Mouse (Mus musculus): ENCODE measurements at regions not wholly inside any gene's neighbourhood (a gene's known extent, or its start where the extent isn't known, plus 50 kb on each side); places are given as distances from the start of the nearest gene placed in this dataset.

DNA sequence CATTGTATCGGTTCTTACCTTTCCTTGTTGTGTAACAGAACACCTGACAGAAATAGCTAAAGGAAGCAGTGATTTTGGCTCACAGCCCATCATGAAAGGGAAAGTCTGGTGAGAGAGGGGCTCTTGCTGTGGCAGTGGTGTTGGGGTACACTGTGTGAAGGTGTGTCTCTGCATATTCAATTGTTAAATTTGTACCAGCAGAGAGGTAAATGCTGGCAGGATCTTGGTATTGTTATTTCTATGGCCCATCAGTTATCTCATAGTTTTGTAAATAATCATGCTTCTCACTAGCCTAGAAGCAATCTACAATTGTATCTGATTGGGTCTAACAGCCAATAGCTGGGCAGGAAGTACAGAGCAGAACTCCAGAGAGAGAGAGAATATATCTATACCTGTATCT lies 95.7 kb downstream of the Mfap3l start:
- WGBS = 80% methylated on average over 1 of the region's 1 CpGs
- no peak overlapping the region for H3K4me3 ChIP-seq (ENCODE audit: insufficient read depth, low read depth, low read length)
- TF ChIP-seq CTCF (IDR thresholded peaks at IDR 0.05; ENCODE audit: low read depth, low read length) = no peak
- no peak for TF ChIP-seq POLR2A (IDR thresholded peaks at IDR 0.05; ENCODE audit: extremely low read depth, insufficient read depth, low read length)
- no peaks in the 10 kb centered on the region for H3K36me3 ChIP-seq (ENCODE audit: control insufficient read depth, insufficient read depth, low read length)
- H3K27ac ChIP-seq (replicated peaks; ENCODE audit: insufficient read depth, low read depth, low read length) = no peak overlapping the region
- DNase-seq (ENCODE audit: extremely low read depth, low read depth, low spot score) = no peak
- H3K79me2 ChIP-seq (ENCODE audit: control insufficient read depth, insufficient read depth, low read length) = no peaks in the 10 kb centered on the region
- H3K27me3 ChIP-seq (ENCODE audit: control insufficient read depth, insufficient read depth, low read length) = no peaks in the 10 kb centered on the region
- no peaks in the 10 kb centered on the region for H3K4me1 ChIP-seq (ENCODE audit: control insufficient read depth, insufficient read depth, low read length)
- H3K9ac ChIP-seq (ENCODE audit: low read depth, low read length) = no peak overlapping the region

DNA sequence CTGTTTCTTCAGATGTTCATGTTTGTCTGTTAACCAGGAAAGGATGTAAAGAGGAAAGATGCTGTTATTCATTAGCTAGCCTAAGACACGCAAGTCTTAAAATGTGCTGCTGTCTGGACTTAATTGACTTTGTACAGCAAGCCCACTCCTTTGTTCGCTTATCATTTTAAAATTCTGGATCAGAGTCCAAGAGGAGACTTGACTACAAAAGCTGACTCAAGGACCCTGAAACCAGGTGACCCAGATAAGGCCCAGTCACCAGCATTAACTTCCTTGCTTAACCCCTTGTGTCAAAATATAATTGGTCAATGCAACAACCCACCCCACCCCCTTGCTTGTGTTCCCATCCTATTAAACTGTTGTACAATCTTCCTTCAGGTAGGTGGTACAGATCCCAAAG lies 99.9 kb downstream of the Mfap3l start:
- no peaks in the 10 kb centered on the region for H3K4me1 ChIP-seq (ENCODE audit: control insufficient read depth, insufficient read depth, low read length)
- H3K79me2 ChIP-seq (ENCODE audit: control insufficient read depth, insufficient read depth, low read length) = no peaks in the 10 kb centered on the region
- no peak overlapping the region for H3K4me3 ChIP-seq (ENCODE audit: insufficient read depth, low read depth, low read length)
- H3K27me3 ChIP-seq (ENCODE audit: control insufficient read depth, insufficient read depth, low read length) = no peaks in the 10 kb centered on the region
- WGBS = 90% methylated on average over 2 of the region's 2 CpGs
- no peaks in the 10 kb centered on the region for H3K36me3 ChIP-seq (ENCODE audit: control insufficient read depth, insufficient read depth, low read length)
- H3K27ac ChIP-seq (replicated peaks; ENCODE audit: insufficient read depth, low read depth, low read length) = no peak overlapping the region
- no peak for TF ChIP-seq POLR2A (IDR thresholded peaks at IDR 0.05; ENCODE audit: extremely low read depth, insufficient read depth, low read length)
- TF ChIP-seq CTCF (IDR thresholded peaks at IDR 0.05; ENCODE audit: low read depth, low read length) = no peak
- DNase-seq (ENCODE audit: extremely low read depth, low read depth, low spot score) = no peak
- no peak overlapping the region for H3K9ac ChIP-seq (ENCODE audit: low read depth, low read length)

DNA sequence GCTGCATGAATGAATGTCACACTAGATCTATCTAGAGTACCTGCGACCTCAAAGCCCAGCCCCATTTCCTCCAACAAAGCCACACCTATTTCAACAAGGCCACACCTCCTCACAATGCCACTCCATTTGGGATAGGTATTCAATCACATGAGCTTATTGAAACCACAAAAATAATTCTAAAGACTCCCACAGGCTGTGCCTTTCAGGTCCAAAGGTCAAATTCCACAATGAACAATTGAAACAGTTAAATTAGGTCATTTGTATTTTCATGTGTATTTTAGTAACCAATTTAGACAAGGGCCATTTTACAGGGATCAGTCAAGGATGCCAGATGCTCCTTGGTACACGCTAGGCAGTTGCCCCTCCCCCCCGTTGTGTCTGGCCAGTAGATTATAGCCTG lies 103.3 kb downstream of the Mfap3l start:
- no peak for DNase-seq (ENCODE audit: extremely low read depth, low read depth, low spot score)
- H3K27ac ChIP-seq (replicated peaks; ENCODE audit: insufficient read depth, low read depth, low read length) = no peak overlapping the region
- WGBS = 85% methylated on average over 3 of the region's 3 CpGs
- no peak overlapping the region for H3K9ac ChIP-seq (ENCODE audit: low read depth, low read length)
- no peaks in the 10 kb centered on the region for H3K4me1 ChIP-seq (ENCODE audit: control insufficient read depth, insufficient read depth, low read length)
- no peaks in the 10 kb centered on the region for H3K36me3 ChIP-seq (ENCODE audit: control insufficient read depth, insufficient read depth, low read length)
- H3K79me2 ChIP-seq (ENCODE audit: control insufficient read depth, insufficient read depth, low read length) = no peaks in the 10 kb centered on the region
- no peaks in the 10 kb centered on the region for H3K27me3 ChIP-seq (ENCODE audit: control insufficient read depth, insufficient read depth, low read length)
- no peak overlapping the region for H3K4me3 ChIP-seq (ENCODE audit: insufficient read depth, low read depth, low read length)
- TF ChIP-seq POLR2A (IDR thresholded peaks at IDR 0.05; ENCODE audit: extremely low read depth, insufficient read depth, low read length) (no peak), CTCF (IDR thresholded peaks at IDR 0.05; ENCODE audit: low read depth, low read length) (no peak)

DNA sequence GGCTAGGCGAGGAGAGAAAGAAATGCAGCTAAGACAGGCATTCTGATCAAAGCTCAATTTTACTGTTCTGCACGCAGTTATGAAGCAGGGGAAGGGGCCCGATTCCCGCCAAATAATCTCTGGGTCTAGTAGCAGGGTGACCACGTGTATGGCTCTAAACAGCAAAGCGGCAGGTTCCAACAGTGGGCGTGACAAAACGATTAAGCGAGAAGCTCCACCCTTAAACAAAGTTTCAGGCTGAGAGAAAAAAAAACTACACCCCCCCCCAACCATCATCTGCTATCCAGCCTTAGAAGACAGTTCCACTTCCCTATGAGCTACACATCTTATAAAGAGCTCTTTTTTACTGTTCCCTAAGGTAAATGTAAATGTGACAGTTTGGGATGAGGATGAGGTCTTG lies 103.8 kb downstream of the Mfap3l start:
- Histone ChIP-seq H3K79me2 (ENCODE audit: control insufficient read depth, insufficient read depth, low read length) (no peaks in the 10 kb centered on the region), H3K4me1 (ENCODE audit: control insufficient read depth, insufficient read depth, low read length) (no peaks in the 10 kb centered on the region), H3K27me3 (ENCODE audit: control insufficient read depth, insufficient read depth, low read length) (no peaks in the 10 kb centered on the region), H3K36me3 (ENCODE audit: control insufficient read depth, insufficient read depth, low read length) (no peaks in the 10 kb centered on the region), H3K27ac (replicated peaks; ENCODE audit: insufficient read depth, low read depth, low read length) (no peak overlapping the region), H3K4me3 (ENCODE audit: insufficient read depth, low read depth, low read length) (no peak overlapping the region), H3K9ac (ENCODE audit: low read depth, low read length) (no peak overlapping the region)
- DNase-seq (ENCODE audit: extremely low read depth, low read depth, low spot score) = no peak
- TF ChIP-seq POLR2A (IDR thresholded peaks at IDR 0.05; ENCODE audit: extremely low read depth, insufficient read depth, low read length) = no peak
- no peak for TF ChIP-seq CTCF (IDR thresholded peaks at IDR 0.05; ENCODE audit: low read depth, low read length)
- 89% methylated on average over 9 of the region's 9 CpGs for WGBS

DNA sequence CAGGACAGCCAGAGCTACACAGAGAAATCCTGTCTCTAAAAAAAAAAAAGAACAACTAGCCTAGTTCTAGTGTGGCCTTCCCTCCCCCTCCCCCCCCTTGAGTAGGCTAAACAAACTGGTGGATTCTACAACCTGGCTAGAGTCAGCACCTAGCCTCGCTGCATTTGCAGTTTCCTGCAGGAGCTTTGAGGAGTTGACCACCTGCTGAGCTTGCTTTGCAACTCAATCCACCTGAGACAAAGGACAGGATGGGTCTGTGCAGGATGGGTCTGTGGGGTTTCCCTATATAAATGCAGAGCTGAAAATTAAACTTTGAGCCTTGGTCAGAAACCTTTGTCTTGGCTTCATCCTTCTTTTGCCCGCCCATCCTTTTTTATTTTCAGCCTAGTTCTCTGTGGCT lies 104.3 kb downstream of the Mfap3l start:
- no peak overlapping the region for H3K9ac ChIP-seq (ENCODE audit: low read depth, low read length)
- no peaks in the 10 kb centered on the region for H3K79me2 ChIP-seq (ENCODE audit: control insufficient read depth, insufficient read depth, low read length)
- H3K4me1 ChIP-seq (ENCODE audit: control insufficient read depth, insufficient read depth, low read length) = no peaks in the 10 kb centered on the region
- H3K27ac ChIP-seq (replicated peaks; ENCODE audit: insufficient read depth, low read depth, low read length) = no peak overlapping the region
- H3K4me3 ChIP-seq (ENCODE audit: insufficient read depth, low read depth, low read length) = no peak overlapping the region
- no peak for DNase-seq (ENCODE audit: extremely low read depth, low read depth, low spot score)
- H3K36me3 ChIP-seq (ENCODE audit: control insufficient read depth, insufficient read depth, low read length) = no peaks in the 10 kb centered on the region
- 84% methylated on average over 2 of the region's 2 CpGs for WGBS
- no peaks in the 10 kb centered on the region for H3K27me3 ChIP-seq (ENCODE audit: control insufficient read depth, insufficient read depth, low read length)
- TF ChIP-seq POLR2A (IDR thresholded peaks at IDR 0.05; ENCODE audit: extremely low read depth, insufficient read depth, low read length) = no peak
- TF ChIP-seq CTCF (IDR thresholded peaks at IDR 0.05; ENCODE audit: low read depth, low read length) = no peak

DNA sequence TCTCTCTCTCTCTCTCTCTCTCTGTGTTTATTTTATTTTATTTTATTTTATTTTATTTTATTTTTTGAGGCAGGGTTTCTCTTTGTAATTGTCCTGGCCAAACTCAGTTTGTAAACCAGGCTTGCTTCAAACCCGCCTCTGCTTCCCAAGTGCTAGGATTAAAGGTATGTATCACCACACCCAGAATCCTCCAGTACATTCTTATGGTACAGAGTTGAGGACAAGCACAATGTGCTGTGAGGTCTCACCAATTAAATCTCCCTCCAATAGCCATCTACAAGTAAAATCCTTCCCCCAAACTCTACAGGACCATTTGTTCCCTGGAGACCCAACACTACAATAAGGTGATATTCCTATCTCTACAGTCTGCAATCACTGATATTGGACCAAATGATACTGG lies 105.0 kb downstream of the Mfap3l start:
- H3K79me2 ChIP-seq (ENCODE audit: control insufficient read depth, insufficient read depth, low read length) = no peaks in the 10 kb centered on the region
- H3K36me3 ChIP-seq (ENCODE audit: control insufficient read depth, insufficient read depth, low read length) = no peaks in the 10 kb centered on the region
- 91% methylated on average over 1 of the region's 1 CpGs for whole genome bisulfite sequencing
- no peak overlapping the region for H3K27ac ChIP-seq (replicated peaks; ENCODE audit: insufficient read depth, low read depth, low read length)
- H3K27me3 ChIP-seq (ENCODE audit: control insufficient read depth, insufficient read depth, low read length) = no peaks in the 10 kb centered on the region
- TF ChIP-seq POLR2A (IDR thresholded peaks at IDR 0.05; ENCODE audit: extremely low read depth, insufficient read depth, low read length) (no peak), CTCF (IDR thresholded peaks at IDR 0.05; ENCODE audit: low read depth, low read length) (no peak)
- H3K4me3 ChIP-seq (ENCODE audit: insufficient read depth, low read depth, low read length) = no peak overlapping the region
- no peak for DNase-seq (ENCODE audit: extremely low read depth, low read depth, low spot score)
- H3K9ac ChIP-seq (ENCODE audit: low read depth, low read length) = no peak overlapping the region
- no peaks in the 10 kb centered on the region for H3K4me1 ChIP-seq (ENCODE audit: control insufficient read depth, insufficient read depth, low read length)
